Mouse (Mus musculus): ENCODE measurements around the gene 5730596B20Rik.

DNA sequence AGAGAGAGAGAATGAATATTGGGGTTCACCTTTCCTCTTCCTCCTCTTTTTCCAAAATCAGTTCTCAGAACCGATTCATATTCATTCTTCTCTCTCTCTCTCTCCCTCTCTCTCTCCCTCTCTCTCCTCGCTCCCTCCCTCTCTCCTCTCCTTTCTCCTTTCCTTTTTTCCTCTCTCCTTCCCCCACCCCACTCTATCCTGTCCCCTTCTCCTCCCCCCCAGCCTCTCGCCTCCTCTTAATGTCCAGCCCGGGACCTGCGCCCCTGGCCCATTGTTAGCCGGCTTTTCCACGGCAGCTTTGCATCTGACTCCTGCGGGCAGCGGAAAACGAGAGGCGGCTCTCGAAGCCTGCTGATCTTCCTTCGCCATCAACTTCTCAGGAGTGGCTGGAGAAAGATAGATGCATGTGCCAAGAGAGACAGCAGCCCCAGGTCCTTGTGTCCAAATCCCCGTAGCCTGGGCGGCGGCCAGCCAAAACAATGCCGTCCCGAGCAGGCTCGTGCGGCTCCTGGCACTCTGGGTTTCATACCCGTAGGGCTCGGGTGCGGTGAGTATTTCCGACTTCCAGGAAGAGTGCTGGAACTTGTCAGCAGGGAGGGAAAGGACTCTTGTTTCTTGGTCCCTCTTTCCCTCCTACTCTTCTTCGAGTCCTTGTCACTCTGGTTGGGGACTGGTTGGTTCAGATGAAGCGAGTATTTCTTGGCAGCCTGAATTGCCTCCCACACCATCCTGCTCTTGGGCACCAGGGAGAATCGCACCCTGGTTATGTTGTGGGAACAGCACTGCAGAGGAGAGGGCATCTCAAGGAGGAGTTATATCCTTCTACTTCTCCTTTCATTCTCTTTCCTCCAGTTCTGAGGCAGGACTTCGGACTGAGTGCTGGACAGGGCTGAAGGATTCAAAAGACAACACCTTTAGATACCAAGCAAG is 11.6 kb upstream of the 5730596B20Rik start:
- TF ChIP-seq CTCF (IDR thresholded peaks at IDR 0.05; ENCODE audit: borderline replicate concordance, extremely low read depth, insufficient read depth, insufficient read length) (no peak), POLR2A (IDR thresholded peaks at IDR 0.05; ENCODE audit: borderline replicate concordance, extremely low read depth, insufficient read depth, insufficient read length, poor library complexity, severe bottlenecking) (no peak)
